Mouse (Mus musculus) forebrain, embryonic 13.5 days (tissue): Measurements from ENCODE around the gene Ndufs6. TPM values are rescaled to one million over a fixed set of nuclear protein-coding genes. Genes with fewer than 3 reads are reported as not detected.

Experiments used
- ATAC-seq: fragments of 200-750 bp; cut with Nextera tagmentation; 2 replicates; pipeline ENCODE4 v1.8.0; 2017
- H3K27ac ChIP-seq: fragments of 300-500 bp; sonication (generic); 2 replicates; pipeline ENCODE4 v1.5.1; 2015; ENCODE audit warnings: inconsistent platforms, mild to moderate bottlenecking, moderate library complexity
- H3K27me3 ChIP-seq: fragments of 300-500 bp; sonication (generic); 2 replicates; pipeline ENCODE4 v1.6.1; 2015; ENCODE audit warnings: mild to moderate bottlenecking, inconsistent platforms
- H3K36me3 ChIP-seq: fragments of 300-500 bp; sonication (generic); 2 replicates; pipeline ENCODE4 v1.6.1; 2015; ENCODE audit warnings: mild to moderate bottlenecking, inconsistent platforms; ENCODE audit not compliant: poor library complexity, severe bottlenecking
- H3K4me1 ChIP-seq: fragments of 300-500 bp; sonication (generic); 2 replicates; pipeline ENCODE4 v1.6.1; 2015; ENCODE audit warnings: inconsistent platforms
- H3K4me2 ChIP-seq: fragments of 300-500 bp; sonication (generic); 2 replicates; pipeline ENCODE4 v1.6.1; 2015; ENCODE audit warnings: inconsistent platforms, mild to moderate bottlenecking, moderate library complexity
- H3K4me3 ChIP-seq: fragments of 300-500 bp; sonication (generic); 2 replicates; pipeline ENCODE4 v1.5.1; 2015; ENCODE audit warnings: mild to moderate bottlenecking, inconsistent platforms
- H3K9ac ChIP-seq: fragments of 300-500 bp; sonication (generic); 2 replicates; pipeline ENCODE4 v1.6.1; 2015; ENCODE audit warnings: mild to moderate bottlenecking, inconsistent platforms
- H3K9me3 ChIP-seq: fragments of 300-500 bp; sonication (generic); replicated peaks from 2 replicates; pipeline ENCODE4 v1.6.1; 2016; ENCODE audit warnings: inconsistent platforms
- WGBS: fragments of 180-500 bp; shearing (Covaris S2); methylation state at CpG from one replicate; pipeline ENCODE4 v1.1.7; 2015; 5-methylcytosine and 5-hydroxymethylcytosine counted together
- polyA plus RNA-seq: library from polyadenylated mRNA; unstranded; fragments of >200 nt; fragmentation: Nextera tagmentation; extraction: Ambion mirVana; gene quantifications from 2 replicates; pipeline ENCODE4 v1.2.1, GENCODE M21; 2015

Ndufs6 gene
- polyA plus RNA-seq, 1 experiment from 2014 or later, result 392 TPM

- no peak overlapping the region for H3K27ac ChIP-seq
- 0 out of 2 replicates have a peak, but pooled peaks have one; percentile 24 for ATAC-seq
- no peaks in the 10 kb centered on the region for H3K9me3 ChIP-seq
- WGBS, result under 1% methylated on average over 53 of the region's 53 CpGs
- peaks cover 25% of the 10 kb centered on the region for H3K4me1 ChIP-seq
- no peaks in the 10 kb centered on the region for H3K36me3 ChIP-seq
- H3K9ac ChIP-seq, result no peak overlapping the region
- peak overlapping the region; percentile 26 for H3K4me3 ChIP-seq
- peak overlapping the region; percentile 55 for H3K4me2 ChIP-seq
- H3K27me3 ChIP-seq, result peaks cover 98% of the 10 kb centered on the region
Observed at GRCm38 (mm10) chr13:73271336-73272242, 56.8 kb downstream of the Ndufs6 start.

DNA sequence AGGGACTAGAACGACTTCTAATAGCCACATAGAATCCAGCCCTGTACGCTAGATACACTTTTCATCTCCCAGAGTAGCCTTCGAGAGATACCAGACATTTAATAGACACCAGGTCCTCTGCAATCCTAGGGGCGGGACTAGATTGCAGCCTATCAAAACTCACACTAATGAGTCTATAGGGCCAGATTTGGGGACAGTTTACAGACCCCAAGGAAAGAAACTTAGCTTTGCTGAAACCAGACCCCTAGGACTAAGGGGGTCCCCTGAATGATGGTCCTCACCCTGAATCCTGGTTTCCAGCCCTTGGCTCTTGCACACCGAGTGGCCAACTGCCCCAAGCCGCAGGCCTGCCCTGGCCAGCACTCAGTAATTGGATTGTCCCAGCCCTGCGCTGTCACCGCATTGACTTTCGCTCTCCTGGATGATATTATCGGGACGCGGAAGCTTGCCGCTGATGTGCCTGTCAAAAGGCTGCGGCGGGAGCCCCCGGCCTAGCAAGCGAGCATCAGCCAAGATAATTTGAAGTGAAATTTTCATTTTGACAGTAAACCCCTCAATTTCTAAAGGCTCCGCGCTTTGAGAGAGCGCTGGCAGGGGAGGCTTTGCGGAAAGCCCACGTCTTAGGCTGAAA is 57.8 kb downstream of the Ndufs6 start:
- no peaks in the 10 kb centered on the region for H3K9me3 ChIP-seq
- peaks cover 99% of the 10 kb centered on the region for H3K27me3 ChIP-seq
- ATAC-seq, result no peak
- no peak overlapping the region for H3K4me3 ChIP-seq
- H3K27ac ChIP-seq, result no peak overlapping the region
- WGBS, result 4% methylated on average over 22 of the region's 22 CpGs
- peaks cover 26% of the 10 kb centered on the region for H3K4me1 ChIP-seq
- H3K9ac ChIP-seq, result no peak overlapping the region
- no peak overlapping the region for H3K4me2 ChIP-seq
- H3K36me3 ChIP-seq, result no peaks in the 10 kb centered on the region

- Histone ChIP-seq H3K4me2 (no peak overlapping the region), H3K9ac (no peak overlapping the region), H3K4me1 (peaks cover 31% of the 10 kb centered on the region), H3K4me3 (no peak overlapping the region), H3K9me3 (no peaks in the 10 kb centered on the region), H3K36me3 (no peaks in the 10 kb centered on the region), H3K27me3 (peaks cover 99% of the 10 kb centered on the region), H3K27ac (no peak overlapping the region)
- no peak for ATAC-seq
- 11% methylated on average over 3 of the region's 3 CpGs for WGBS
Observed at GRCm38 (mm10) chr13:73269891-73270290, 58.5 kb downstream of the Ndufs6 start.

Other genes with a start within 250 kb of the Ndufs6 start
- not detected in 2 replicates for gene Irx4, start 68.1 kb downstream of the Ndufs6 start, polyA plus RNA-seq
- gene Mrpl36, start within 50 bp of the Ndufs6 start, polyA plus RNA-seq, result 114 and 115 TPM in 2 replicates
- gene Lpcat1, start 138.7 kb upstream of the Ndufs6 start, polyA plus RNA-seq, result 48.5 and 52.3 TPM in 2 replicates
- gene Slc6a3, start 208.2 kb upstream of the Ndufs6 start, polyA plus RNA-seq, result 0.04 and 0.11 TPM in 2 replicates